Mouse (Mus musculus) left cerebral cortex, adult 18-20 months (tissue): Measurements from ENCODE around the gene Ntrk3. TPM values are rescaled to one million over a fixed set of nuclear protein-coding genes. Genes with fewer than 3 reads are reported as not detected.

Source experiments
- DNase-seq, 2 experiments: peaks; one replicate each; pipeline ENCODE4 v3.0.0; 2021 to 2022; ENCODE audit warnings: low spot score in 2 of 2, mixed read lengths in 1 of 2
- total RNA-seq, 2 experiments: library from RNA; stranded (reverse); gene quantifications; 2 replicates each; pipeline ENCODE4 v1.2.3; 2021

The Ntrk3 gene
- total RNA-seq, 2 experiments from 2014 or later = 136 to 143 TPM

GRCm38 (mm10) chr7:78722051-78722450 lies 15.8 kb downstream of the Ntrk3 start:
- peak; percentile 20 to 35 for DNase-seq

- DNase-seq = no peak
These were observed 16.6 kb downstream of the Ntrk3 start for GRCm38 (mm10) chr7:78720989-78721816.

- no peak for DNase-seq
These were observed 17.9 kb downstream of the Ntrk3 start for GRCm38 (mm10) chr7:78719795-78720460.

DNA sequence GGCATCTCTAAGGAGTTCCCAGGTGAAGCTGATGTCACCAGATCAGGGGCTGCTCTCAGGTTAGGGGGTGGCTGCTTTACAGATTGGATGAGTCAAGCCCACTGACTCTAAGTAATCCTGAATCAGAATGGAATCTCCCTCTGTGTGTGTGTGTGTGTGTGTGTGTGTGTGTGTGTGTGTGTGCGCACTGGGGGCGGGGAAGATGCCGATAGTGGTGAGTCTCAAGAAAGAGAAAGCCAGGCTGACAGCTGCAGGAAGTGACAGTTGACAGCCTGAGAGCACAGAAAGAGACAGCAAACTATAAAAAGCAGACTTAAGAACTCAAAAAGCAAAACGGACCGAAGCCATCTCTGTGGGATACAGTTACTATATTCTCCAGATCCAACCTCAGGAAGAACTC lies 18.7 kb downstream of the Ntrk3 start:
- DNase-seq = peak in 1 of 2 experiments; percentile 7

GRCm38 (mm10) chr7:78718191-78718609 lies 19.6 kb downstream of the Ntrk3 start:
- peak; percentile 47 to 67 for DNase-seq

GRCm38 (mm10) chr7:78707708-78708107 lies 30.1 kb downstream of the Ntrk3 start:
- peak in 1 of 2 experiments; percentile 24 for DNase-seq

- DNase-seq = no peak
These were observed 30.7 kb downstream of the Ntrk3 start for GRCm38 (mm10) chr7:78707122-78707521.

DNA sequence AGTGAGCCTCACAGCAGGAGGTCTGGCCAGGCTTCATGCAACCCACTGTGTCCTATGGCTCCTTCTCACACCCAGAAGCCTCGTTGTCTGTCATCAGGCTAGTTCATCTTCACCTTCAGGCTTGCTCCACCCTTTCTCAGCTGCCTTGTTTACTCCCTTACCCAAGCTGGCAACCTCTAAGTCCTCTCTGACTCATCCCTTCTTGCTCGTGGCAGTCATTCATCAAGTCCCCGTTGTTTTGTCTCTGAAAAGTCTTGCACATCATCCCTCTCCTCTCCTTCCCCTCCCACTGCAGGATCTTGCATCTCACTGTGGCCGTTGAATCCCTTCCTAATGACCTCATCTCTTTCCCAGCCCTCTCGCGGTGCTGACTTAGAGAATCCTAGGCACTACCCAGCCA lies 35.1 kb downstream of the Ntrk3 start:
- no peak for DNase-seq

DNA sequence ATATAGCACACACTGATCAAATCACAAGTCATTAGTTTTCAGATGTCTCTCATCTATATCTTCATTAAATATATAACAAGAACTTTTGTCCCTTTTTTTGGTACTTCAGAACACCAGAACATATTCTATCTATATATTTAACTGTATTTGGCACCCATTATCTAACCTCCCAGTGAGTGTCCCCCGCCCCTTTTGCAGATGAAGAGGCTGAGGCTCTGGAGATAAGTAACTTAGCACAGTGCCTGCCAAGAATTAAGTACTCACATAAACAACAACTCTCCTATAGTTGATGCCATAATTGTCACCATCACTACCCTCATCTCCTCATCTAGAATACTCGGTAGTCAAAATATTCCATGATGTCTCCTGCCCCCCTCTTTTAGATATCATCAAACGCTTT lies 42.6 kb downstream of the Ntrk3 start:
- DNase-seq = no peak

DNA sequence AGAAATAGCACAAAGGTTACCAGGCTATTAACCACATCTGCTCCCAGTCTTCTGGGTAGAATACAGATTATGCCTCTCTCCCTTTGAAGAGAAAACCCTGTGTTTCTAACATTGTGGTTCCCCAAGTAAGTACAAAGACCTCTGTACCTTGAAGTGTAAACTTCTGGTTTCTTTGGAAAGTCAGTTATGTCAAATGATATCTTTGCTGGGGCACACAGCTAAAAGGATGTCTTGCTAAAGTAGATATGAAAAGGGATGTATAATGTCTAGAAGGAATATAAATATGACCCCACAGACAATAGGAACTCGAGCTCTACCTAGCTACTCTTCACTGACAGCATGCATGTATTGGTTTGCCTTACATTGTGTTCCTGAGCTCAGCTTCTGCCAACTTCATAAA lies 44.7 kb downstream of the Ntrk3 start:
- no peak for DNase-seq

DNA sequence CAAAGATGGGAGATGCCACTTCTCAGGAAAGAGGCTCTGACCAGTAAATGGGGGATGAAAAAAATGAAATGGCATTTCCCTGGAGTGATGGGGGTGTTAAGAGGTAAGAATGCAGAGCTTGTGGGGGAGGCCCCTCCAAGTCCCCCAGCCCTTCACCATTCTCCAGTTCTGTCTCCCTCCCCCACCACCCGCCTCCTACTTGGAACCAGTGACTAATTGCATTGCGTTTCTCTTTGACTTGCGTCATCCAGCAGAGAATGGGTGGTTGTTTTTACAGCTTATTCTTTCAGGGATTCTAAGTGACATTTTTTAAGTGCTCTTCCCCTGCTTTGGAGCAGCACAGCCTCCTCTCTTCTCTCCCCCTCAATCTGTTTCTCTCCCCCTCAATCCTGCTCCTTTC lies 46.9 kb downstream of the Ntrk3 start:
- DNase-seq = peak; percentile 47 to 71

- no peak for DNase-seq
These were observed 52.9 kb downstream of the Ntrk3 start for GRCm38 (mm10) chr7:78684943-78685342.

- no peak for DNase-seq
These were observed 56.9 kb downstream of the Ntrk3 start for GRCm38 (mm10) chr7:78680871-78681270.

GRCm38 (mm10) chr7:78669407-78669806 lies 68.4 kb downstream of the Ntrk3 start:
- peak; percentile 44 to 60 for DNase-seq

- no peak for DNase-seq
These were observed 68.9 kb downstream of the Ntrk3 start for GRCm38 (mm10) chr7:78668916-78669315.

DNA sequence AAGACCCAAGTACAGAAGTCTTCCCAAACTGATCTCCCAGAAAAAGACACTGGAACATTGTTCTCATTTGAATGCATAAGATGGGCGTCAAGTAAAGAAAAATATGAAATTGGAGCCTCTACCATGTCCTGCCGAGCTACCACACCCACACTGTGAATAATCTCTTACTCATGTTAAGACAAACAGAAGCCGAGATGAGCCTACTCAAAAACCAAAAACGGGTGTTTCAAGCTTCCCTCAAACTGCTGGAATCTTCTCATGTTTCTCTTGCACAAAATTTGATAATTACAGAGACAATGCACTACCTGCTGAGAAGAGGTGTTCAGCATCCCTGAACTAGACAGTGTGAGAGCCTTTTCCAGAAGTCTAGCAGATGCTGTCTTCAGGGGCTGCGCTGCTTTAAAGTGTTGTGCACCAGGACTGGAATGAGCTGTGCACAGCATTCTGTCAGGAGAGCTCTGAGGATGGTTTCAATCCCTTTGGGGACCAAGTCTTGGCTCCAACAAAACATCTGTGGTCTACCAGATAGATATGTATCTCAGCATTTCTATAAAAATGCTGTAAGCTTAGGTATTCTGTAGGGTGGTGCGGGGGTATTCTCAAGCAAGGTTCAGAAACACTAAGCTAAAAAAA lies 69.7 kb downstream of the Ntrk3 start:
- peak in 1 of 2 experiments; percentile 25 for DNase-seq

- peak; percentile 69 to 78 for DNase-seq
These were observed 77.0 kb downstream of the Ntrk3 start for GRCm38 (mm10) chr7:78660832-78661231.

- no peak for DNase-seq
These were observed 78.0 kb downstream of the Ntrk3 start for GRCm38 (mm10) chr7:78659846-78660245.

GRCm38 (mm10) chr7:78658026-78658425 lies 79.8 kb downstream of the Ntrk3 start:
- DNase-seq = no peak

DNA sequence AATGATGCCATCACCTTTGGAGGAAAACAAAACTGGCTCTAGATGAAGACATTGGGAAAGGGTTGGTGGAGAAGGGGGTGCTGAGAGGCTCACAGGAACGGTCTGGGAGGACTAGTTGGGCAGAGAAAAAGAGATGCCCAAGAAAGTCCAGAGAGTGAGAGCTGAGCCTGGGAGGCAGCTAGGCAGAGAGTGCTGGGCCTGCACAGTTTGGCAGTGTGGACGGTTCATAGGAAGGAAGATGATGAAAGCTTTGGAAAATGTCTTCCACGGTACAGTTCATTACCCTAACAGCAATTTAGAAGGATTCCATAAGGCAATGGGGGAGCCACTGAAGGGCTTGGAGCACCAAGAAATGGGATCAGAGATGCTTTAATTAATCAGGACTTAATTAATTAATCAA lies 81.6 kb downstream of the Ntrk3 start:
- DNase-seq = no peak

DNA sequence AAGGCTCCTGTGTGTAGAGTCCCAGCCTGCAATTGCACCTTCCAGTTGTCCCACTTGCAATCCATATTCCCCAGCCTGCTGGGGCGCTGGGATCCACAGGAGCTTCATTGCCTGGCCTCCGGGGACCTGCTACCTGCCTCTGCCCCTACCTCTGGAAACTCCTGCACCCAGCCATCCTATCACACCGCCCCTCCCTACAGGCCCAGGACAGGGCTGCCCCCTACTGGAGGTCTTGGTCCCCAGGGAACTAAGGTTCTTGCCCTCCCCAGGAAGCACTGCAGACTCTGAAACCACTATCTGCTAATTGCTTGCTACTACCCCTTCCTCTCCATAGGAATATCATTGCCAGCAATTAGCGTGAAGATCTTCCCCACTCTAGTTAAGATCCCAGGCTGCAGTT lies 84.1 kb downstream of the Ntrk3 start:
- no peak for DNase-seq

GRCm38 (mm10) chr7:78652296-78652695 lies 85.5 kb downstream of the Ntrk3 start:
- DNase-seq = no peak
